Mouse (Mus musculus) CH12.LX (cell line): ENCODE measurements around the gene Arhgef10l.

Experiments used
- EP300 ChIP-seq: IDR thresholded peaks from 2 replicates; pipeline ENCODE4 v1.6.1; 2011; ENCODE audit warnings: low read length, improper control_type of control experiment
- MAFK ChIP-seq: IDR thresholded peaks from 2 replicates; pipeline ENCODE4 v1.6.1; 2011; ENCODE audit warnings: low read length, improper control_type of control experiment; ENCODE audit not compliant: insufficient replicate concordance
- MAX ChIP-seq: IDR thresholded peaks from 2 replicates; pipeline ENCODE4 v1.6.1; 2011; ENCODE audit warnings: low read length, improper control_type of control experiment
- MYC ChIP-seq: IDR thresholded peaks from 2 replicates; pipeline ENCODE4 v1.6.1; 2011; ENCODE audit warnings: low read depth, mild to moderate bottlenecking, improper control_type of control experiment, low read length
- NELFE ChIP-seq: IDR thresholded peaks from 2 replicates; pipeline ENCODE4 v1.6.1; 2011; ENCODE audit warnings: low read depth, low read length, improper control_type of control experiment
- POLR2A ChIP-seq: IDR thresholded peaks from 2 replicates; pipeline ENCODE4 v1.6.1; 2011; ENCODE audit warnings: low read depth, mild to moderate bottlenecking, improper control_type of control experiment, low read length

DNA sequence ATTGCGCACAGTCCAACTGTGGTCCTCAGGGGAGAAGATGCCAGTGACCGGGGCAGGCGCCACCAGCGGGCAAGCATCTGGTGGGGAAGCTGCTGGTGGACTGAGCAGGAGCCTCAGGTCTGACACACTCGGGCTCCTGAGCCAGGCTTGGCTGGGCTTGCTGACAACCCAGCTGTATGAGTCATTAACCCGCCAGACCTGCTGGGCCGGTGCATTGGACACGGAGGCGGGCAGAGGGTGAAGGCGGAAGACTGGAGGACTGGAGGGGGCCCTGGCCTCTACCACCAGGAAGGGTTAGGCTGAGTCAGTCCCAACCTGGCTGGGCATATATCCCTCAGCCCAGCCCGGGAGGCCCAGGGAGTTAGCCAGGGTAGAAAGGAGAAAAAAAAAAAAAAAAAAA, at the start of gene Arhgef10l:
- TF ChIP-seq NELFE (no peak), MAX (no peak), MYC (no peak), MAFK (no peak), POLR2A (no peak), EP300 (no peak)
